Mouse (Mus musculus) T-helper 17 cell (primary cell): ENCODE data around the gene Pou3f1.

ENCODE experiments used
- in situ Hi-C, 2 experiments: fragments of 300-600 bp; cut with MboI, MseI; formaldehyde crosslinking; loops; 1 replicate in 1 of 2; 2 replicates in 1 of 2; pipeline ENCODE4 v1.15.1; 2025; ENCODE audit warnings: high pct_unique_total_duplicates in 2 of 2

Gene Pou3f1

GRCm38 (mm10) chr4:124707381-124708199, 51.0 kb downstream of the Pou3f1 start:
- in situ Hi-C loops: loop anchor here in 1 of 2 experiments (5.0 to 25.0 kb wide), 4 partner anchors 50 to 1133 kb away; partner anchors contain the start of genes Dnali1, Snip1 and Zc3h12a

GRCm38 (mm10) chr4:124708200-124708517, 51.6 kb downstream of the Pou3f1 start:
- in situ Hi-C loops: loop anchor here in 1 of 2 experiments (5.0 to 25.0 kb wide), 4 partner anchors 49 to 1133 kb away; partner anchors contain the start of genes Dnali1, Snip1 and Zc3h12a

- in situ Hi-C loops: loop anchor here in 1 of 2 experiments (5.0 to 25.0 kb wide), 4 partner anchors 49 to 1134 kb away; partner anchors contain the start of genes Dnali1, Snip1 and Zc3h12a
Measured at GRCm38 (mm10) chr4:124708518-124709477, 52.2 kb downstream of the Pou3f1 start.

- in situ Hi-C loops: loop anchor here in 1 of 2 experiments (5.0 to 25.0 kb wide), 5 partner anchors 47 to 1135 kb away; partner anchors contain the start of genes Dnali1, Snip1 and Zc3h12a
Measured at GRCm38 (mm10) chr4:124709961-124710446, 53.4 kb downstream of the Pou3f1 start.
